Mouse (Mus musculus): Measurements from ENCODE around the gene Mapkap1. TPM values are rescaled to one million over a fixed set of nuclear protein-coding genes. Genes with fewer than 3 reads are reported as not detected.
"Not testable (repeated sequence)": the region's sequence is repeated elsewhere in the genome, so short reads cannot be mapped to it uniquely, and the experiment has no call there.

The Mapkap1 gene
- polyA plus RNA-seq, 1 experiment from 2014 or later: 91.1 TPM

- not testable (repeated sequence) for ATAC-seq (ENCODE audit: insufficient number of reproducible peaks, insufficient read depth, low FRiP score, low read depth); H3K27ac ChIP-seq (ENCODE audit: low read length); H3K36me3 ChIP-seq (ENCODE audit: control insufficient read depth, insufficient read depth, low read length); H3K4me3 ChIP-seq (ENCODE audit: low read depth, low read length); H3K27me3 ChIP-seq (ENCODE audit: control insufficient read depth, insufficient read depth, low read length); H3K4me2 ChIP-seq (replicated peaks; ENCODE audit: low read depth, low read length); H3K9me3 ChIP-seq (ENCODE audit: control insufficient read depth, low read depth, low read length); H3K4me1 ChIP-seq (ENCODE audit: control insufficient read depth, insufficient read depth, low read length); H3K9ac ChIP-seq (replicated peaks; ENCODE audit: low read depth, low read length)
- 89% methylated on average over 2 of the region's 2 CpGs for WGBS
Observed at GRCm38 (mm10) chr2:34506162-34506561, 99.6 kb downstream of the Mapkap1 start.

- H3K27me3 ChIP-seq (ENCODE audit: control insufficient read depth, insufficient read depth, low read length): no peaks in the 10 kb centered on the region
- H3K4me2 ChIP-seq (replicated peaks; ENCODE audit: low read depth, low read length): no peak overlapping the region
- no peak overlapping the region for H3K27ac ChIP-seq (ENCODE audit: low read length)
- no peaks in the 10 kb centered on the region for H3K4me1 ChIP-seq (ENCODE audit: control insufficient read depth, insufficient read depth, low read length)
- no peak overlapping the region for H3K4me3 ChIP-seq (ENCODE audit: low read depth, low read length)
- H3K9ac ChIP-seq (replicated peaks; ENCODE audit: low read depth, low read length): no peak overlapping the region
- 86% methylated on average over 5 of the region's 5 CpGs for WGBS
- H3K36me3 ChIP-seq (ENCODE audit: control insufficient read depth, insufficient read depth, low read length): no peaks in the 10 kb centered on the region
- no peak for ATAC-seq (ENCODE audit: insufficient number of reproducible peaks, insufficient read depth, low FRiP score, low read depth)
- no peaks in the 10 kb centered on the region for H3K9me3 ChIP-seq (ENCODE audit: control insufficient read depth, low read depth, low read length)
Observed at GRCm38 (mm10) chr2:34509856-34510255, 103.3 kb downstream of the Mapkap1 start.

GRCm38 (mm10) chr2:34515263-34515662, 108.7 kb downstream of the Mapkap1 start:
- Histone ChIP-seq H3K4me3 (ENCODE audit: low read depth, low read length) (no peak overlapping the region), H3K36me3 (ENCODE audit: control insufficient read depth, insufficient read depth, low read length) (no peaks in the 10 kb centered on the region), H3K4me2 (replicated peaks; ENCODE audit: low read depth, low read length) (no peak overlapping the region), H3K27me3 (ENCODE audit: control insufficient read depth, insufficient read depth, low read length) (no peaks in the 10 kb centered on the region), H3K4me1 (ENCODE audit: control insufficient read depth, insufficient read depth, low read length) (no peaks in the 10 kb centered on the region), H3K9ac (replicated peaks; ENCODE audit: low read depth, low read length) (no peak overlapping the region), H3K9me3 (ENCODE audit: control insufficient read depth, low read depth, low read length) (no peaks in the 10 kb centered on the region), H3K27ac (ENCODE audit: low read length) (no peak overlapping the region)
- ATAC-seq (ENCODE audit: insufficient number of reproducible peaks, insufficient read depth, low FRiP score, low read depth): no peak
- WGBS: 88% methylated on average over 5 of the region's 5 CpGs

GRCm38 (mm10) chr2:34518083-34518482, 111.5 kb downstream of the Mapkap1 start:
- WGBS: 69% methylated on average over 2 of the region's 2 CpGs
- H3K4me3 ChIP-seq (ENCODE audit: low read depth, low read length): no peak overlapping the region
- H3K36me3 ChIP-seq (ENCODE audit: control insufficient read depth, insufficient read depth, low read length): no peaks in the 10 kb centered on the region
- no peak overlapping the region for H3K9ac ChIP-seq (replicated peaks; ENCODE audit: low read depth, low read length)
- H3K4me2 ChIP-seq (replicated peaks; ENCODE audit: low read depth, low read length): no peak overlapping the region
- no peak overlapping the region for H3K27ac ChIP-seq (ENCODE audit: low read length)
- H3K4me1 ChIP-seq (ENCODE audit: control insufficient read depth, insufficient read depth, low read length): no peaks in the 10 kb centered on the region
- H3K27me3 ChIP-seq (ENCODE audit: control insufficient read depth, insufficient read depth, low read length): no peaks in the 10 kb centered on the region
- no peak for ATAC-seq (ENCODE audit: insufficient number of reproducible peaks, insufficient read depth, low FRiP score, low read depth)
- no peaks in the 10 kb centered on the region for H3K9me3 ChIP-seq (ENCODE audit: control insufficient read depth, low read depth, low read length)

GRCm38 (mm10) chr2:34518526-34518925, 112.0 kb downstream of the Mapkap1 start:
- no peak overlapping the region for H3K4me3 ChIP-seq (ENCODE audit: low read depth, low read length)
- H3K27me3 ChIP-seq (ENCODE audit: control insufficient read depth, insufficient read depth, low read length): no peaks in the 10 kb centered on the region
- 85% methylated on average over 5 of the region's 5 CpGs for whole genome bisulfite sequencing
- H3K9ac ChIP-seq (replicated peaks; ENCODE audit: low read depth, low read length): no peak overlapping the region
- no peaks in the 10 kb centered on the region for H3K4me1 ChIP-seq (ENCODE audit: control insufficient read depth, insufficient read depth, low read length)
- no peaks in the 10 kb centered on the region for H3K9me3 ChIP-seq (ENCODE audit: control insufficient read depth, low read depth, low read length)
- no peak overlapping the region for H3K4me2 ChIP-seq (replicated peaks; ENCODE audit: low read depth, low read length)
- no peaks in the 10 kb centered on the region for H3K36me3 ChIP-seq (ENCODE audit: control insufficient read depth, insufficient read depth, low read length)
- ATAC-seq (ENCODE audit: insufficient number of reproducible peaks, insufficient read depth, low FRiP score, low read depth): no peak
- no peak overlapping the region for H3K27ac ChIP-seq (ENCODE audit: low read length)

- no peaks in the 10 kb centered on the region for H3K9me3 ChIP-seq (ENCODE audit: control insufficient read depth, low read depth, low read length)
- no peak for ATAC-seq (ENCODE audit: insufficient number of reproducible peaks, insufficient read depth, low FRiP score, low read depth)
- H3K27ac ChIP-seq (ENCODE audit: low read length): no peak overlapping the region
Observed at GRCm38 (mm10) chr2:34519525-34519924, 113.0 kb downstream of the Mapkap1 start.

GRCm38 (mm10) chr2:34521384-34521783, 114.8 kb downstream of the Mapkap1 start:
- Histone ChIP-seq H3K27me3 (ENCODE audit: control insufficient read depth, insufficient read depth, low read length) (no peaks in the 10 kb centered on the region), H3K27ac (ENCODE audit: low read length) (no peak overlapping the region), H3K36me3 (ENCODE audit: control insufficient read depth, insufficient read depth, low read length) (no peaks in the 10 kb centered on the region), H3K4me1 (ENCODE audit: control insufficient read depth, insufficient read depth, low read length) (peaks cover 6% of the 10 kb centered on the region; the same call in 1 of the 2 replicates), H3K9me3 (ENCODE audit: control insufficient read depth, low read depth, low read length) (no peaks in the 10 kb centered on the region), H3K4me3 (ENCODE audit: low read depth, low read length) (no peak overlapping the region), H3K9ac (replicated peaks; ENCODE audit: low read depth, low read length) (no peak overlapping the region), H3K4me2 (replicated peaks; ENCODE audit: low read depth, low read length) (no peak overlapping the region)
- WGBS: 85% methylated on average over 3 of the region's 3 CpGs
- ATAC-seq (ENCODE audit: insufficient number of reproducible peaks, insufficient read depth, low FRiP score, low read depth): no peak

More at GRCm38 (mm10) chr2:34519525-34519924, 113.0 kb downstream of the Mapkap1 start:
- Histone ChIP-seq H3K27me3 (ENCODE audit: control insufficient read depth, insufficient read depth, low read length) (no peaks in the 10 kb centered on the region), H3K4me1 (ENCODE audit: control insufficient read depth, insufficient read depth, low read length) (no peaks in the 10 kb centered on the region), H3K4me2 (replicated peaks; ENCODE audit: low read depth, low read length) (no peak overlapping the region), H3K36me3 (ENCODE audit: control insufficient read depth, insufficient read depth, low read length) (no peaks in the 10 kb centered on the region), H3K4me3 (ENCODE audit: low read depth, low read length) (no peak overlapping the region), H3K9ac (replicated peaks; ENCODE audit: low read depth, low read length) (no peak overlapping the region)
- 46% methylated on average over 6 of the region's 6 CpGs for WGBS

GRCm38 (mm10) chr2:34526527-34527371, 120.2 kb downstream of the Mapkap1 start:
- H3K4me3 ChIP-seq (ENCODE audit: low read depth, low read length): no peak overlapping the region
- 33% methylated on average over 15 of the region's 15 CpGs for WGBS
- H3K9me3 ChIP-seq (ENCODE audit: control insufficient read depth, low read depth, low read length): no peaks in the 10 kb centered on the region
- H3K36me3 ChIP-seq (ENCODE audit: control insufficient read depth, insufficient read depth, low read length): no peaks in the 10 kb centered on the region
- H3K4me2 ChIP-seq (replicated peaks; ENCODE audit: low read depth, low read length): no peak overlapping the region
- no peak overlapping the region for H3K9ac ChIP-seq (replicated peaks; ENCODE audit: low read depth, low read length)
- ATAC-seq (ENCODE audit: insufficient number of reproducible peaks, insufficient read depth, low FRiP score, low read depth): no peak
- H3K4me1 ChIP-seq (ENCODE audit: control insufficient read depth, insufficient read depth, low read length): peaks cover 24% of the 10 kb centered on the region
- H3K27ac ChIP-seq (ENCODE audit: low read length): peak overlapping the region; percentile 68; the same call in 1 of the 2 replicates
- no peaks in the 10 kb centered on the region for H3K27me3 ChIP-seq (ENCODE audit: control insufficient read depth, insufficient read depth, low read length)

GRCm38 (mm10) chr2:34528491-34528890, 121.9 kb downstream of the Mapkap1 start:
- no peak for ATAC-seq (ENCODE audit: insufficient number of reproducible peaks, insufficient read depth, low FRiP score, low read depth)
- peaks cover 26% of the 10 kb centered on the region for H3K4me1 ChIP-seq (ENCODE audit: control insufficient read depth, insufficient read depth, low read length)

More at GRCm38 (mm10) chr2:34528491-34528890, 121.9 kb downstream of the Mapkap1 start:
- Histone ChIP-seq H3K27me3 (ENCODE audit: control insufficient read depth, insufficient read depth, low read length) (no peaks in the 10 kb centered on the region), H3K4me3 (ENCODE audit: low read depth, low read length) (no peak overlapping the region), H3K9me3 (ENCODE audit: control insufficient read depth, low read depth, low read length) (no peaks in the 10 kb centered on the region), H3K27ac (ENCODE audit: low read length) (no peak overlapping the region), H3K36me3 (ENCODE audit: control insufficient read depth, insufficient read depth, low read length) (no peaks in the 10 kb centered on the region), H3K4me2 (replicated peaks; ENCODE audit: low read depth, low read length) (no peak overlapping the region), H3K9ac (replicated peaks; ENCODE audit: low read depth, low read length) (no peak overlapping the region)
